Mouse (Mus musculus) thymus, postnatal 14 days (tissue): ENCODE results near the gene Thap3.

ENCODE experiments used
- DNase-seq: peaks from one replicate; pipeline ENCODE4 v3.0.0; 2021

Thap3 gene

DNA sequence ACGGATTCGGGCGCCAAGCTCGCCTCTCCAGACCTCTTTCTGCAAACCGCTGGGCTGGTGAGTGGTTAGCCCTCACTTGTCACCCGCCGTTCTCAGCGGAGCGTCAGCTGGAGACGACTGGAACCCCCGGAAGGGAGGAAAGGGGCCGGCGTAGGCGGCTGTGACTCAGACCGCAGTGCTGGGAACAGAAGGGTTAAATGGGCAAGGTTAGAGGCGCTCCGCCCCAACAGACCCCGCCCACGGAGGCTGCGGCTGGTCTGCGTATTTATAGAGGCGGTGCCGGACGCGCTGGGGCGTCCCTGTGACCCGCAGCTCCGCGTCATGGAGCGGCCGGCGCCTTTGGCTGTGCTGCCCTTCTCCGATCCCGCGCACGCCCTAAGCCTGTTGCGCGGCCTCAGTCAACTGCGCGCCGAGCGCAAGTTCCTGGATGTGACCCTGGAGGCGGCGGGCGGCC, 19.9 kb upstream of the Thap3 start, which contains the start of gene Klhl21:
Gene Klhl21, plus strand, starts transcription at position 182 of the 454 bp plus-strand sequence.
- peak; percentile 91 for DNase-seq

DNA sequence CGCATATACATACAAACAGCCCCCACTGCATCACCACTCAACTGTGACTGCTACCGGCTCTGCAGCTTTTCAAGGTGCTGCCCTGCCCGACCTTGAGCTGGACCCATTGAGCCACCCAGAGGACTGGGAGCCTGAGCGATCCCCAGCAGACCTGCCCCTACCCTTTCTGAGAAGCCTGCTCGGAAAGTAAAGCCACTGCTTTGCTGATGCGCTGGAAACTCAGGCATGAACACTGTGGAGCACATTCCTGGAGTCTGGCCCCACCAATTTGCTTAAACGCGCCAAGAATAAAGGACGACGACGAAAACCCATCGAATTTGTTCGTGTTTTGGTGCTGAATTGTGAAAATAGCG, 19.3 kb upstream of the Thap3 start:
- peak; percentile 23 for DNase-seq

DNA sequence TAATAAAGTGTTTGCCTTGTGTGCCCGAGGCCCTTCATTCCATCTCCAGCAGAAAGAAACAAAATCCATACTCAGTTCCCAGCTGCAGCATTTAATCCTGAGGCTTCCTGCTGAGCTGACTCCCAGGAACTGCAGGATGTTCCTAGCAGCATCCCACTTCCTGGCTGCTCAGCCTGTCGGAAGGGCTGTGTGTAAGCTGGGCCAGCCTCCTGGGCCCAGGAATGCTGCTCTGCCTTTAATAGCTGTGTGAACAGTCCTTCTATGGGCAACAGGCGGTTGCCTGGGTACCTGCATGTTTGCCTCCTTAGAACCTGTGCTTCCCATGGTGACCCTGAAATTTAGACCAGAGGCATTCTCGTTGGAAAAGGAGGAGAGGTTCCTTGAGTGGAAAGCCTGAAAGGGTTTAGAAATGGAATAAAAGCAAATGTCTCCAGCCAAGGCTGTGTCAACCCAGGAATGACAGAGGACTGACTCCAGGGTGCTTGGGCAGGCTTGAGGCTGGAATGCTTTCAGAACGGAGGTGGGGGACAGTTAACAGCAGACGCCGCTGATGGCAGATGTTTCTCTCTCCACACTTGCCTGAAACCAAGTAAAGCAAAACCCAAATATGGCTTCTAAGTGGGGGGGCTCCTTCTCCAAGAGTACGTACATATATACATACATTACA, 18.8 kb upstream of the Thap3 start:
- DNase-seq, result no peak

DNA sequence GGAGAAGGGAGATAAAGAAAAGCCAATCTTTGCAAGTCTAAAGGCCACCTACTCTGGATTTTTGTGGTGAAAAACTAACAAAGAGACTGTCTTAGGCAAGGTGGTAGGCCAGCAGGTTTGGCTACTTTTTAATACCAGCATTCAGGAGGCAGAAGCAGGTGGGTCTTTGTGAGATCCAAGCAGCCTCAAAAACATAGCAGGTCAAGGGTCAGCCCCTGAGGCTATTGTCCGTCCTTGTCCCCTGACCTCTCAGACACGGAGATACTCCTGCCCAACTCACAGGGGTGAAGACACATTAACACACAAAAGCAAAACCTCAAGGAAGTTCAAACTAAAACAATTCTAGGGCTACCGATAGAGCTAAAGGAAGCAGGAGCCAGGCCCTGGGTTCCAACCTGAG, 18.0 kb upstream of the Thap3 start:
- DNase-seq, result no peak

DNA sequence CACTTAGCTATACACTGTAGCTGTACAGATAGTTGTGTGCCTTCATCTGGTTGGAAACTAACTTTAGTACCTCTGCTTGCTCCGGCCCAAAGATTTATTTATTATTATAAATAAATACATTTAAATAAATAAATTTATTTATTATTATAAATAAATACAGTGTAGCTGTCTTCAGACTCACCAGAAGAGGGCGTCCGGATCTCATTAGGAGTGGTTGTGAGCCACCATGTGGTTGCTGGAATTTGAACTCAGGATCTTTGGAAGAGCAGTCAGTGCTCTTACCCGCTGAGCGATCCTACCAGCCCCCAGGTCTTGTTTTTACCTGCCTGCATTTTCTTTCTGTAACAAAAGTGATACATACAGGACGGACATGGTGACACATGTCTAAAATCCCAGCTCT, 17.3 kb upstream of the Thap3 start:
- DNase-seq, result peak; percentile 30

DNA sequence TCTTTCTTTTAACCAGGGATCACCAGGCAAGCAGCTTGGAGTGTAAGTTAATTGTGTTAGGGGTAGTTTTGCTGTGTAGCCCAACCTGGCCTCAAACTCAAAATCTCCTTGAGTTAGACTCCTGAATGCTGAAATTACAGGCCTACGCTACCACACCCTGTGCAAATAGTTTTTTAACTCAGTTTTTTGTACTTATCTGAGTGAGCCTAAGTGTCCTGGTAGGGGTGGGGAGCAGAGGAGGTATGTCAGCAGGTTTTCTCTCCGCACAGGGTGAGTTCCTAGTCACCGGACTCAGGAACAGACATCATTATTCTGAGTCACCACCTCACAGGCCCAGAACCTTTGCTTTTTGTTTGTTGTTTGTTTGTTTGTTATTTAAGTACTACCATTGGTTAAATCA, 13.3 kb upstream of the Thap3 start:
- no peak for DNase-seq

DNA sequence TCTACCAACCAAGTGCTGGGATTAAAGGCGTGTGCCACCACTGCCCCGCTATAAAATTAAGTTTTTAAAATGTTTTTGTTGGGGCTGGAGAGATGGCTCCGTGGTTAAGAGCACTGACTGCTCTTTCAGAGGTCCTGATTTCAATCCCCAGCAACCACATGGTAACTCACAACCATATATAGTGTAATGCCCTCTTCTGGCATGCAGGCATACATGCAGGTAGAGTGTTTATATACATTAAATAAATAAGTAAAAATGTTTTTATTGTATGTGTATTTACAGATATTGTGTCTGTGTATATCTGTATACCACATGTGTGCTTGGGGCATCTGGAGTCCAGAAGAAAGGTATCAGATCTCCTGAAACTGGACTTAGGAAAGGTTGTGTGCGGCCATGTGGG, 12.5 kb upstream of the Thap3 start:
- no peak for DNase-seq

DNA sequence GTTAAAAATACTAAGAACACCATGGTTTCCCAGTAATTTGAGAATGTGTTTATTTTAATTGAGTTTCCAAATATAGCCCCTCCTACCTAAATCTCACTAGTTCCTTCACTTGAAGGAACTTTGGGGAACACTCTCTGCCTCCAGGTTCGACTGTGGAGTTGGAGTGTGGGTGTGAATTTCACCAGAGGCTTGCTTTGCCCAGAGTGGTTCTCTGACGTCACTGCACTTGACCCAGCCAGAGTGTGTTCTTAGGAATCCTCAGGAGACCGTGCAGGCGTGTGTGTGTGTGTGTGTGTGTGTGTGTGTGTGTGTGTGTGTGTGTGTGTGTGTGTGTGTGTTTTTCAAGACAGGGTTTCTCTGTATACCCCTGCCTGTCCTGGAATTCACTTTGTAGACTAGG, 12.1 kb upstream of the Thap3 start:
- no peak for DNase-seq

DNA sequence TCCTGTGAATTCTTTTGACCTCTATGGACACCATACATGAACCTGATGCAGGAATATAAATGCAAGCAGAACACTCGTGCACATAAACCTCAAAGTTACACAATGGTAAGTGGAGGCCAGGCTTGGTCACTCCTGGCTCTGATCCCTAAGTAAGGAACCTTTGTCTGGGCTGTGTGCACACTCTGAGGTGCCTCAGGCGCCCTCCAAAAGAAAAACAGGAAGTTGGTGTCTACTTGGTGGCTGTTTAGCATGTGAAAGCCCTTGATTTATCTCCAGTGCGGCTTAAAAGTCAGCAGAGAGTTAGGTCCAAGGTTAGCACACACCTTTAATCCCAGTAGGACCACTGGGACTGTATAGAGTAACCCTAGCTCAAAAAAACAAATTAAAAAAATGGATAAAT, 10.7 kb upstream of the Thap3 start:
- DNase-seq, result no peak

DNA sequence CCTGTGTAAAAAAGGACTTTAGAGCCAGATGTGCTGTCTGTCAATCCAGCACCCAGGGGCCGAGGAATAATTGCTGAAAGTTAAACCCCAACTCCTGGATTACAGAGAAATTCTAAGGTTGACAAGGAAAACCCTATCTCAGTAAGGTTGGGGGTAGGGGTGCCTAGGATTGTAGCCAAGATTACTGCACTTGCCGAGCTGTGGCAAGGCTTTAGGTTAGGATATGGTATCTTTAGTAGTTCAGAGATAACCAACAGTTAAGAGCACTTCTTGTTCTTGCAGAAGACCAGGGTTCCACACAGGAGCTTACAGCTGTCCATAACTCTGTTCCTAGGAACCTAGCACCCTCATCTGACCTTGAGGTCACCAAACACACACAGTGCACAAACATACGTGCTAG, 8.9 kb upstream of the Thap3 start:
- DNase-seq, result no peak

DNA sequence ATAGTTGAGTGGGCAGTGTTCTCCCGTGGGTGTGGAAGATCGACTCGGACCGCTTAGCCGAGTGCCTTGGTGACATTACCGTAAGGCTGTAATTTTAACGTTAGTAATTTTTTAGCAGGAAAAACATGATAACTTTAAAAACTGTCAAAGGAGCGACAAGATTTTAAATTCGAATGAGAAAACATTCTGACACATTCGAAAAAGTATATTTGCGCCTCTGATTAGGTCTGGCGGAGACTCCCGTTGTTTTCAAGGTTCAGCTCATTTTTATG, 8.1 kb upstream of the Thap3 start:
- no peak for DNase-seq

DNA sequence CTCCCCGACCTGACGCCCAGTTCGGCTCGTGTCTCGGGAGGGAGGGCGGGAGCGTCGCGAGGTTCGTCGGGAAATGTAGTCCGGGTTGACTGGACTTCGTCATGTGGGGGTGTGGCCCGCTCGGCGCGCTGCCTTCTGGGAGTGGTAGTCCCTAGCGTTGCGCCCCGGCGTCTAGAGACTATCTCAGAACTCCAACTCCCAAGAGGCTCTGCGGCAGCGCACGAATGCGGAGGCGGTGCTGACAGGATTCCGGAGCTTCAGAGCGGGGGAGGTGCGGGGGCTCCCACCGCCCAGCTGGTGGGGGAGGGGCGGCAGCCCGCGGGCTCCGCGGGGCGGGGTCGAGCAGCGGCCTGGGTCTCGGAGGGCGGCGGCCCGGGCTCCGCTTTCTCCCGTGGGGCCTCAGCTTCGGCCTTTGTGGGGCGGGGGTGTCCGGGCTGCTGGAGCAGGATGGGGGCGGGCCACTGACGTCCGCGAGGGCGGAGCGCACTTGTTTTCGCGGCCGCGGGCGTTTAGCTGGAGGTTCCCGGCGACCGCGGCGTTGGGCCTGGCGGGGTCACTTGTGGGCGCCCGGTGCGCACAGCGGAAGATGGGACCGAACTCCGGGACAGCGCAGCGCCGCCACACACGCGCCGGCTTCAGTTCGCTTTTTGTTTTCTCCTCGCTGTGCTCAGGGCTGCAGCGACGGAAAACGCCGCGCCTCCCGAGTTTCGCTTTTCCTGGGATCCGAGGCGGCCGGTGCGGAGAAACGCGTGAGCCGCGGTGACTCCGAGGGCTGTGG, 7.6 kb upstream of the Thap3 start, which contains the start of gene Phf13:
Gene Phf13, minus strand, starts transcription at position 86 of the 778 bp plus-strand sequence.
- DNase-seq, result peak; percentile 99

DNA sequence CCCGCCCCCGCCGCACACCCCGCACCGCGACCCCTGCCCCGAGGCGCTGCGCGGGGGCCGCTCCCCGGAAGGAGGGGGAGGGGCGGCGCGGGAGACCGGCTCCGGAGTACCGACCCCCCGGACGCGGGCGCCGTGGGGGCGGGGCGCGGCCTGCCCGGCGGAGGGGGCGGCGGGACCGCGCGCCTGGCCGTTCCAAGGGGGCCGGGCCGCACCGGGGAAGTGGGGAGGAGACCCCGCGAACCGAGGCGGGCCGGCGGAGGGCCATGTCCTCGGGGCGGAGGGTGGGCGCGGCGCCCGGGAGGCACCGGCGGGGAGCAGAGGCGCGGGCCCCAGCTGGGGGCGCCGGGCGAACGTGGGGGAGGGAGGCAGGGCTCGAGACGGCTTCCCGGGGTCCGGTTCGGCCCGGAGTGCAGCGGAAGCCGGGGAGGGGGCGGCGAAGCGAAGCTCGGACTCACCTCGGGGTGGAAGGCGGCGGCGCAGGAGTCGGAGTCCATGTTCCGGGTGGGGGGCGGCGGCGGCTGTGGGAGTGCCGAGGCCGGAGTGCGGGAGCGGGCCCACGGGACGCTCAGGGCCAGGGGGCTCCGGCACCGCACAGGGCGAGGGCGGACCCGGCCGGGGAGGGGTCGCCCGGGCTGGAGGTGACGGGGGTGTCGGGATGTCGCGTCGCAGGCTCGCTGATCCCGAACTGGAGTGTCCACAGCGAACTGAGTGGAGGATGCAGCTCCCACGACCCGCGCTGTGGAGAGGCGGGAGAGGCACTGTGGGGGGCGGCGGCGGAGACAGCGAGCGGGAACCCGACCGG, 6.8 kb upstream of the Thap3 start:
- DNase-seq, result peak; percentile 75

DNA sequence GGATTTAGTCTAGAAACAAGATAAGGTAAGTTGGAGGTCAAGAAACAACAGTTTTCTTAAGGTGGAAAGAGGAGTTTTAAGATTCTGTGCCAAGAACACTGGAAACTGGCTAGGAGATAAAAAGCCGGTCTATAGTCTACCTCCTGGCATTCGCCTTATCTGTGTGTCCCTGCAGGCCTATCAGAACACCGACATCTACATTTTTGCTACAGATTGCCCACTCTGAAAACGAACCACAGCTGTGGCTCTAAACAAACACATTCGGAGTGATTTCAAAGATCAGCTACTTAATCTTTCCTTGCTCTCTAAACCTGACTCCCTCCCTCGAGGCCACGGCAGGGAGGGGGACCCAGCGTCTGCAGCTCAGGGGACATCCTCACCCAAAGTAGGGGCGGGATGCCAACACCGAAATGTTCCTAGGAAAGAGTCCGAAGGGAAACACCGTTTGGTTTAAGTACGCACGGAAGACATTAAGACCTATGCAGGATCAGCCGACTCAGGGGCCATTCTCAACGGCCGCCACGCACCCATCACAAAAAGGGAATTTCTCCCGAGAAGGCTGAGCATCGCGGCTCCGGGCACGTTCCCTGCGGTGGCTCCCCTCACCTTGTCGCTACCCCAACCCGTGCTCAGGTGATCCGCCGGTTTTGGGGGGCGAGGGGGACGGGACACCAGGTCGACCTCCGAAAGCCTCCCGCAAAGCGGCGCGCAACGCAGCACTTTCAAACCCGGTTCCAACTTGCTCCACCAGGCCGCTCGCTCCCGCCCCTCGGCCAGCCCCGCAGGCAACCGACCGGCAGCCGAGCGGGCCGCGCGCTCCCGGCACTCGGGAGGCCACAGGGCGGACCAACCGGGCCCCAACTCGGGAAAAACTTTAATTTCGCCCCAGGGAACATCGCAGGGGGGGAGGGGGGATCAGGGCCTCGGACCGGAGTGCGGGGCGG, 5.7 kb upstream of the Thap3 start:
- DNase-seq, result peak; percentile 48

DNA sequence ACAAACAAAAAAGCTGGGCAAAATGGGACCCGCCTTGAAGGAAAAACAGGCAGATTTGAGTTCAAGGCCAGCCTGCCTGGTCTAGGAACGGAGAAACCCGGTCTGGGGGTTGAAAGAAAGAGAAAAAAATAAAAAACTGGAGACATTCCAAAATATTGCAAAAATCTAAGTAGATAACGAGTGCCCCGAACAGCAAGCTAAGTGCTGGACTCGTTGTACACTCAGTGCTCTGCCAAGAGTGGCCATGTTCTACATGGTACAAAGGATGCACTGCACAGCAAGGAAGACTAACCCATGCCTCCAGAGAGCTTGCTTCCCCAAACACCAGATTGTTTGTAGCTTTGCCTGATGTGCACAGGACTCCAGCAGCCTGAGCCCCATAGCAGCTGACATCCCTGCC, 4.2 kb upstream of the Thap3 start:
- no peak for DNase-seq

DNA sequence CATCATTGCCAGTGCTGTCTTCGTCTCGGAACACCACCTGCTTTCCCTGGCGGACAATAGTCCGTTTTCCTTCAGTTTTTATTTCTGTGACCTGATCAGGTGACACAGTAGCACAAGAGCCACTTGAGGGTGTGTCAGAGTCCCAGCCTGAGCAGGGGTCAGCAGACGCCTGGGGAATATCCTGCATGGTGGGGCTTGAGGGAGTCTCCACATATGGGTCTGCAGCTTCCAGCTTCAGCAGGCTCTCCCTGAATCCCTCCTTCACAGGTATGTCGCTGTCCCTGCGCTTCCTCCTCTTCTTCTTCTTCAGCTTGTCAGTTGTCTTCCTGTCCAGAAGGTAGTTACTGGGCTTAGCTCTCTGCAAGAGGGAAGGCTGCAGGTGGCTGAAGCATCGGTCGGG, 3.3 kb upstream of the Thap3 start:
- no peak for DNase-seq

DNA sequence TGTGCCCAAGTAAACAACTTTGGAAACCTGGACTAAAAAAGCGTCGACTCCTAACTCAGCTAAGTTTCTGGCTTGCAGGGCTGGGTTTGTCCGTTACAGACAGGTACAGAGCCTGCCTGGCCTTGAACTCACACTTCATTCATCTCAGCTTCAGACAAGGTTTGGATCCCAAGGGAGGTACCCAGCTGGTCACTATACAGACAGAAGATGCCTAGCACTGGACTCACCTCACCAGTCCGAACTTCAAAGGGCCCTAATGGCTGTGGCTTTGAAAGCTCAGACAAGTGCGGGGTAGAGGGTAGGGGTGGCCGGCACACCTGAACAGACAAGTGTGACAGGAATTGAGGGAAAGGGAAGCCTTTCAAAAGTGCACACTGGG, 302 bp upstream of the Thap3 start:
- DNase-seq, result peak; percentile 26

DNA sequence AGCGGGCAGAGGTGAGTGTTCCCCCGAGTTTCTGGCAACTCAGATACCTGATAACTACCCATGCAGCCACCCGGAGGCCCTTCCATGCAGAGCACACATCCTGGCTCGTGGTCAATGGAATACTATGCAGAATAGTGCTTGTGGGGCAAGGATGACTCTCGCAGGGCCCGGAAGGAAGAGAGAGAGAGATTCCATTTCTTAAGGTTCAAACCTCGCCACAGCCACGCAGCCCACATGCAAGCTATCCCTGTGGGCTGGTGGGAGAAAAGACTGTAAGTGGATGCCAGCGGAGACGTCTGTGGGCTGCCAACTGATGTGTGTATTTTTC, 819 bp downstream of the Thap3 start:
- no peak for DNase-seq

DNA sequence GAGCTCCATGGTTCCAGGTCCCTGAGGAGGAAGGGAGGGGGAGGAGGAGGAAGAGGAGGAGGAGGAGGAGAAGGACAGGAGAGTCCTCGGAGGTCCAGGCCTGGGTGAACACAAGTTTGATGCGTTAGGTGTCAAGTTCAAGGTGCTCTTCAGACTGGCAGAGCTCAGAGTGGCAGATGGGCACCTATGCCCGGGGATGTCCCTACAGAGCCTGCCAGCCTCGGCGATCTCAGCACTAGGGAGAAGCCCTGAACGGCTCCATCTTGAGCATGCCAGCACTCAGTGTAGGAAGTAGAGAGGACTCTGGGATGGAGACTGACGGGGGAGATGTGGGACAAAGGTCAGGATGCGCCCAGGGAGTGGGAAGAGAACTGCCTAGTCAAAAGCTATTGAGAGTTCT, 2.1 kb downstream of the Thap3 start:
- DNase-seq, result no peak

DNA sequence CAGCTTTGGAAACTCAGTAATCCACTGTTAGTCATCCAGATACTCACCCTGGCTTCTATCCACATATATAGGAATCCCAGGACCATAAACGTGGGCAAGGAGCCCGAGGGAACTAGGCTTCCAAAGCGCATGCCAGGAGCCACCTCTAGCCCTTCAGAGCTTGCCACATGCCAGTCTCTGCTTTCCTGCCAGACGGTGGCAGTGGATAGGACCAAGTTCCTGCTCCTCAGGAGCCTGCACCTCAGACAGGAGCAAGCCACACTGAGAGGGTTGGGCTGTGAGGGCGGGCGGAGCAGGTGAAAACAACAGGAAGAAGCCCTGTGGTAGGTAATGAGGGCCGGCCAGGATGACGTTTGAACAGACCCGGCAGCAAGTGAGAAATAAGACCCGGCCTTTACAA, 2.9 kb downstream of the Thap3 start:
- no peak for DNase-seq

DNA sequence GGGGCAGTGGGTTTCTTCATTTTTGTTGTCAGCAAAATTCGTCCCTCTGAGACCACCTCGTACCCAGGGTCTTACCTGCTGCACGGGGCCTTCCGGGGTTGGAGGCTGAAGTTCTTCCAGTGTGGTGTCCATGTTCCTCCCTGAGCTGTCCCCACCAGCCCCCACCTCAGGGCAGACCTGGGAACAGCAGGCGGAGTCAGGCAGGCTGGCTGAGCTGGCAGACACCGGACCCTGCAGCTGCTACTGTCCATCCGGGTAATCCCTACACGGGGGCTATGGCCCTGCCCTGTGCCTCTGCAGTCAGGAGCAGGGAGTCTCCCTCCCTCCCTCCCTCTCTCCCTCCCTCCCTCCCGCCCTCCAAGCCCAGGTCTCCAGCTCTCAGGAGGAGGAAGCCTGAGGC, 5.2 kb downstream of the Thap3 start:
- no peak for DNase-seq

DNA sequence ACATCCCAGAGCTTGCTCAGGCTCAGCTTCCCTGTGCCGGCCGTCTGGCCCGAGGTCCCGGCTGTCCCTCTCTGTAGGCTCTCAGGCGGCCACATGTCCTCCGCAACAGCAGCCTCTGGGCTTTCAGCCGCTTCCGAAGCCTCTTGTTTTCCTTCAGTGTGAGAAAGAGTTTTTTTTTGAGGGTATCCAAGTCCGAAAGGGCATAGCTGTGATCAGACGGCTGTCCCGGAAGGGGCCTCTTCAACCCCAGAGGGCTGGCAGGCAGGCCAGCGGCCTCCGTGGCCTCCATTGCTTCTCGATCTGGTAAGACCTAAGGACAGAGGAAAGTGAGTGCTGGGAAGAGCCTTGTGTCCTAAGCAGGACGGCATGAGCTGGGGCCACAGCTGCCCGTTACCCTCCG, 5.8 kb downstream of the Thap3 start:
- no peak for DNase-seq

DNA sequence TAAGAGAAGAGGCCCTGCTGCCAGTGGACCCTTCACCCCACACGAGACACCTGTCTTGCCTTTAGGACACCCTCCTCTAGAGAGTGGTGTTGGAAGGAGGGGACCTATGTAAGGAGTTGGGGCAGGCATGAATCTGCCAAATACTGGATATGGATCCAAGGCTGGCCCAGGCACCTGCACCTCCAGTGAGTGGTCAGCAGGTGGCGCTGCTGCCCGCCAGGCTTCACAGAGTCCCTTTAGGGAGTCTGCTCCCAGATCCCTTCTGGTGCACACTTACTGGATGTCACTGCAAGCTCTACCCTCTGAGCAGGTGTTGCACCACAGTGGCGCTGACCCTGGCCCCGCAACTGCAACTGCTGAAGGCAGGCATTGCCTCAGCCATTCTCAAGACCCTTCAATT, 7.4 kb downstream of the Thap3 start:
- DNase-seq, result peak; percentile 79
